Mouse (Mus musculus): ENCODE measurements at regions not wholly inside any gene's neighbourhood (a gene's known extent, or its start where the extent isn't known, plus 50 kb on each side); places are given as distances from the start of the nearest gene placed in this dataset.

DNA sequence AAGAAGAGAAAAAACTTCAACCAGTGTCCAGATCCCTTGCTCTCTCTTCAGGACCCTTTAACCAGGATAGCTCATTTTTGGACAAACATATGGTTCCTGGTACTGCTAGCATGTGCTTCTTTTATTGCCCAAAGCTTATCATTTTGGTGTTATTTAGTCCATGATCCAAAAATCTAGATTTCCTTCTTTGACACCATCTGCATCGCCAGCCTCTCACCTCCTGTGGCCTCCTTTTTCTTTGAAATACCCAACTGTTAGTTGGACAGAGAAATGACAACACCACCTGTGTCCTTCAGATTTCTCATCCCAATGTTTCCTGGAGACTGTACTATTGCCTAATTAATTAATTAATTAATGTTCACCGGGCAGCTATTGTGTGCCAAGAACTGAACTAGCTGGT lies 188.0 kb upstream of the Plppr1 start:
- DNase-seq (ENCODE audit: low read depth, low spot score) = peak; percentile 72

DNA sequence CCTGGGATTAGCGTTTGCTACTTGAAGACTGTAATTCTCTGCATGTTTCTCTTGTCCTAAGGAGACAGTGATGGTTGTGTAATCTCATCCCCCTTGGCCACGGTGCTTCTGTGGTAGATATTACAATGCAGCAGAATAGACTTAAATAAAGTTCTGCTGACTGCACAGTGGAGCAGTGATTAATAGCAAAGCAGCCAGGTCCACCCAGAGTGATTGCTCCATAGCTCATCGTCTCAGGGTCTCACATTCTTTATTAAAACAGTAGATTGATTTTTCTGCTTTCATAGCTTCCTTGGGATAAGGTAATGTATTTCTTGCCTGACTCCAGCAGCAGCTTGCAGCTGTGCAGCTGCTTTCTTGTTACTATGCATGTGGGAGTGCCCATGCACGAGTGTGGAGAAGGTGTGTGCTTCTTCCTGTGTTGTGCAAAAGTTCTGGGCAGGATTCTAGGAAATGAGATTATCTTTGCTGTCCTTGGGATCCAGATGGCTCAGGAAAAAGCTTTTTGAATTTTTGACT lies 169.9 kb upstream of the Plppr1 start:
- DNase-seq (ENCODE audit: low read depth, low spot score) = no peak

DNA sequence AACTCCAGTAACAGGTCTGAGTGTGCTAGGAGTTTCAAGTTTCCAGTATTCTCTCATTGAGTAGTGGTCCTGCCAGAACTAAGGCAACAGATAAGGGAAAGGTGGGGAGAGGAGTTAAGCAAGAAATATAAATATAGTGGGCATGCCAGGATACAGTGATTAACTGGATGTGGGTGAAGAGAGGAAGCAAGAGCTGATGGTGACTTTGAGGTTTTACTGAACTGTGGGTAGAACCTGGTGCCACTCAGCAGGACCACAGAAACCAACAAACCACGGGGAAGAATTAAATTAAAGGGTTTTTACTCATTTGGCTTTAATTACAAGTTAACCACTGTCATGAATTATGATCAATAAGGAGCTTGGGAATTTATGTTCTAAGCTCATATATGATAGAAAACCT lies 154.5 kb upstream of the Plppr1 start:
- DNase-seq (ENCODE audit: low read depth, low spot score) = no peak

DNA sequence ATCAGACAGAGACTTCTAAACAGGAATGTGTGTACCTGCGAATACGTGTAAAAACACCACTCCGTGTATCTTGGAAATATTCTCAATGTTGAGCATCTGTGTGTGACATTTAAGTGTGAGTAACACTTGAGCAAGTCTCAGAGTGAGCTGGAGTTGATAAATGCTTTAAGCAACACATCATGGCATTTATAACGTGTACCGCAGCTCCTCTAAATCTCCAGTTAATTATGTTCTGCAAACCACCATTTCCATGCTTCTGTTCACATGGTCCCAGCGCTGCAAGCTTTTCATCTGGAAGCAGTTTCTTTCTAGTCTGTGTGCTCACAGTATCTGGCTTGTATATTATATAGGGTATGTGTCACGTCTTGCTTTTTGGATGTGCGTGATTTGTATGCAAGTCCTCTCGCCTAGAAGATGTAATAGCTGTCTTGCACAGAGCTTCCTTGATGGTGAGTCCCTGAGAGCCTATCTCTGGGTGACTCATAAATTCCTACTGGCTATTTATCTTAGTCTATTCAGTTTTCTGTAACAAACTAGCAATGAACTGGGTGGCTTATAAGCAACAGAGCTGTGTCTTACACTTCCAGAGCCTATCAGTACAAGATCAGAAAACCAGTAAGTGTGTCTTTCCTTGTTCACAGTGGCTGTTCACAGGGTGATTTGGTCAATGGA lies 153.7 kb upstream of the Plppr1 start:
- DNase-seq (ENCODE audit: low read depth, low spot score) = peak; percentile 37

- DNase-seq (ENCODE audit: low read depth, low spot score) = no peak
Observed at GRCm38 (mm10) chr4:48909161-48909560, 149.9 kb upstream of the Plppr1 start.

DNA sequence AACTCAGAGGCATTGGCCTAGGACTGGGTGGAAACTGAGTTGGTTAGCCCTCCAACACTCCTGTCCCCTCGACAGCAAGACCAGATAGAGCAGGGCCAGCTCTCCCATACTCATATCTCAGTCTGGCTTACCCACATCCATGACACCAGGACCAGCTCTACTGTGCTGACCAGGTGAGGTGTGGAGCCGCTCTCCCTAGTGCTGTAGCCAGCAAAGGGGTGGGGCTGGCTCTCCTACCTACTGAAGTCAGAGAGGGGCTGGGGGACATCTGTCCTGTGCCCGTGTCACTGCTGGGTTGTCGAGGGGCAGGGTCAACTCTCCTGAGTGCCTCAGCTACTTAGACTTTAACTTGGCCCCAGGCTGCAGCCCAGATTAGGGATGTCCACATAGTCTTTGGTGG lies 145.8 kb upstream of the Plppr1 start:
- DNase-seq (ENCODE audit: low read depth, low spot score) = no peak

GRCm38 (mm10) chr4:48924576-48925459 lies 134.3 kb upstream of the Plppr1 start:
- peak; percentile 91 for DNase-seq (ENCODE audit: low read depth, low spot score)

GRCm38 (mm10) chr4:48938420-48938819 lies 120.7 kb upstream of the Plppr1 start:
- no peak for DNase-seq (ENCODE audit: low read depth, low spot score)

DNA sequence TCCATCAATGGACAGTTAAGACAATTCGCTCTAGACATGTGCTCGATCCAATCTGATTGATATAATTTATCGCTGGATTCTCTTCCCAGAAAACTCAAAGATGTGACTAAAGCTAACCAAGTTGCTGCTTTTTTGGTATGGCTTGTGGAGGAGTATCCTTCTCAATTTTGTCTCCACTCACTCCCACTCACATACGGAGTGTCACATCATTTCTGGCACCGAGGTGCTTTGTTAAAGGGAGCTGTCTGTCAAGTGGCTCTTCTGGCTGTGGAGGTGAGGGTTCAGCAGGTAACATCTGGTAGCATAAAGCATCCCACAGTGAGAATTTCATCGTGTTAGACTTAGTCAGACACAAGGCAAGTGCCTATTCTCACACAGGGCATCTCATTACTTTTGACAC lies 120.2 kb upstream of the Plppr1 start:
- peak; percentile 77 for DNase-seq (ENCODE audit: low read depth, low spot score)

- no peak for DNase-seq (ENCODE audit: low read depth, low spot score)
Observed at GRCm38 (mm10) chr4:48945266-48945818, 113.7 kb upstream of the Plppr1 start.

GRCm38 (mm10) chr4:48952965-48953364 lies 106.1 kb upstream of the Plppr1 start:
- DNase-seq (ENCODE audit: low read depth, low spot score) = peak; percentile 30

DNA sequence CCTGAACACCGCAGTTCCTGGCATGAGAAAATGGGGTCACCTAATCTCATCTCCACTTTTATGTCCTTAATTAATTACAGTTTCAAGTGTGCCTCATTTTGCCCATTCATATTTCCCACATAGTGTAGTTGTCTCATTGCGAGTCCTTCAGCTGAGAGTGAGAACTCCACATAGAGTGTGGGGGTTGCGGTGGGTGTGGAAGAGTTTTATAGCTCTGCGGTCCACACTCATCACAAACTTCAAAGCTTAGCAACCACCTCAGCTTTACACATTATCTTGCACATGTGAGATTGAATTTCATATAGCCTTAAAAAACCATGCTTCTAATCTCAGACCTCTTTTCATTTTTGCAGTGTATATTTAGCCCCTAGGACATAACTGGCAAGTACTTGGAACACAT lies 83.3 kb upstream of the Plppr1 start:
- peak; percentile 7 for DNase-seq (ENCODE audit: low read depth, low spot score)

DNA sequence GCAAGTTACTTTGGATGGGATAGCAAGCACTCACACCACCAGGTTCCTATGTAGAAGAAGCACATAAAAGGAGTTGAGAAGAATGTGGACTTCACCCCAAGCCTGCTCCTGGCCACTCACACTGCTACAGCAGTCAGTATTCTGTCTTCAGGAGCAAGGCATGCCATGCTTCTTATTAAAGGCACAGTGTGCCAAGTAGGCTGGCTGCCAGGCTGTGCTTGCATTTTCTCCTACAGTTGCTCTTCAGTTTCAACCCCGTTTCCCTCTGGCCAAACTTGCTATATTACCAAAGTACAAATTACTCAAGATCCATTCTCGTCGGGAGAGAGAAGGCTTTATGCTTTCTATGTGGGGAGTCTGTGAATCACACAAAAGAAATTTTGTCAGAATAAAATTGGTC lies 67.1 kb upstream of the Plppr1 start:
- peak; percentile 7 for DNase-seq (ENCODE audit: low read depth, low spot score)
